Mouse (Mus musculus) myocyte (in vitro differentiated cells): ENCODE measurements around the gene Klhl23.

ENCODE experiments used
- CEBPB ChIP-seq: IDR thresholded peaks from 2 replicates; pipeline ENCODE4 v1.6.1; 2011; ENCODE audit warnings: mild to moderate bottlenecking, moderate library complexity; ENCODE audit not compliant: poor library complexity, insufficient read depth, severe bottlenecking
- MAX ChIP-seq: IDR thresholded peaks from one replicate; pipeline ENCODE4 v1.6.1; 2011; ENCODE audit warnings: low read depth, mild to moderate bottlenecking, control low read depth
- MYOD1 ChIP-seq, 3 experiments: IDR thresholded peaks; one replicate each; pipeline ENCODE4 v1.6.1; 2011; ENCODE audit warnings: control low read depth in 2 of 3, low read depth in 2 of 3, mild to moderate bottlenecking in 2 of 3, moderate library complexity in 1 of 3; ENCODE audit not compliant: insufficient read length in 2 of 3, control insufficient read depth in 1 of 3
- POLR2A ChIP-seq: IDR thresholded peaks from one replicate; pipeline ENCODE4 v1.6.1; 2011; ENCODE audit warnings: low read depth, mild to moderate bottlenecking, control low read depth, moderate library complexity; ENCODE audit not compliant: insufficient read length
- POLR2AphosphoS2 ChIP-seq: IDR thresholded peaks from one replicate; pipeline ENCODE4 v1.6.1; 2011; ENCODE audit warnings: low read depth, control low read depth; ENCODE audit not compliant: insufficient read length
- TCF12 ChIP-seq: IDR thresholded peaks from one replicate; pipeline ENCODE4 v1.6.1; 2011; ENCODE audit warnings: mild to moderate bottlenecking, control low read depth; ENCODE audit not compliant: poor library complexity, insufficient read depth, severe bottlenecking
- TCF3 ChIP-seq: IDR thresholded peaks from one replicate; pipeline ENCODE4 v1.6.1; 2011; ENCODE audit warnings: low read depth, control low read depth; ENCODE audit not compliant: insufficient read length
- USF1 ChIP-seq: IDR thresholded peaks from one replicate; pipeline ENCODE4 v1.6.1; 2011; ENCODE audit warnings: low read depth, mild to moderate bottlenecking, control low read depth, moderate library complexity

- TF ChIP-seq TCF3 (no peak), POLR2A (no peak), MYOD1 (IDR thresholded peaks at IDR 0.05; ENCODE audit: control insufficient read depth in 1 of 3, insufficient read length in 2 of 3, low read depth in 2 of 3) (no peak), MAX (no peak), USF1 (no peak), CEBPB (no peak), POLR2AphosphoS2 (no peak), TCF12 (no peak)
These were observed 1.5 kb upstream of the Klhl23 start for GRCm38 (mm10) chr2:69820201-69820600.
